Mouse (Mus musculus): ENCODE measurements around the gene Apoa2. TPM values are rescaled to one million over a fixed set of nuclear protein-coding genes. Genes with fewer than 3 reads are reported as not detected.

Gene Apoa2
- polyA plus RNA-seq, 1 experiment: not detected

DNA sequence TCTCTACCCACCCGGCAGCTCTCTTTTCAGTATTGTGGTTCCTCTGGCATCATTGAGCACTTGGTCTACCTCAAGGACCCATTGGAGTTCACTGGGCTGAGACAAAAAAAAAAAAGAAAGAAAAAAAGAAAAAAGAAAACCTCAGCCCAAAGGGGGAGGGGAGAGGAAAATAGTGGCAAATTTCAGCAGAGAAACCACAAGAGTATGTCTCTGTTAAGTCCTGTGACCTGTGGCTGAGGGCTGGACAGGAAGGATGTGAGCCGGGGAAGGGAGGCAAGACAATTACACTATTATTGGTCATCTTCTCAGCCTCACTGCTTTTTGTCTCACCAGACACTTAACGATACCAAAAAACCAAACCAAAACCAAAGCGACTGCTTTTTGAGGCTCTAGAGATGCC is 7.0 kb downstream of the Apoa2 start:
- Histone ChIP-seq H3K4me3 (ENCODE audit: insufficient read depth, poor library complexity, severe bottlenecking) (no peak overlapping the region), H3K79me2 (ENCODE audit: control insufficient read depth, insufficient read depth) (no peaks in the 10 kb centered on the region), H3ac (ENCODE audit: control insufficient read depth, insufficient read length, low read depth) (no peak overlapping the region), H3K36me3 (ENCODE audit: control insufficient read depth, insufficient read depth) (peaks cover 26% of the 10 kb centered on the region), H3K79me3 (ENCODE audit: low read depth) (no peaks in the 10 kb centered on the region), H3K27me3 (ENCODE audit: control insufficient read depth, insufficient read depth, insufficient read length) (no peaks in the 10 kb centered on the region)
- TF ChIP-seq MYOG (IDR thresholded peaks at IDR 0.05; ENCODE audit: control insufficient read depth, extremely low read depth, insufficient read length) (no peak), FOSL1 (IDR thresholded peaks at IDR 0.05; ENCODE audit: insufficient read depth, low read length, poor library complexity, severe bottlenecking) (no peak), MYOD1 (IDR thresholded peaks at IDR 0.05; ENCODE audit: control insufficient read depth, insufficient read length, low read depth) (no peak), MAX (IDR thresholded peaks at IDR 0.05) (no peak), CTCF (IDR thresholded peaks at IDR 0.05; ENCODE audit: control insufficient read depth, insufficient read depth, insufficient read length) (no peak), CEBPB (IDR thresholded peaks at IDR 0.05; ENCODE audit: low read depth) (no peak), USF1 (IDR thresholded peaks at IDR 0.05; ENCODE audit: low read depth) (no peak)

DNA sequence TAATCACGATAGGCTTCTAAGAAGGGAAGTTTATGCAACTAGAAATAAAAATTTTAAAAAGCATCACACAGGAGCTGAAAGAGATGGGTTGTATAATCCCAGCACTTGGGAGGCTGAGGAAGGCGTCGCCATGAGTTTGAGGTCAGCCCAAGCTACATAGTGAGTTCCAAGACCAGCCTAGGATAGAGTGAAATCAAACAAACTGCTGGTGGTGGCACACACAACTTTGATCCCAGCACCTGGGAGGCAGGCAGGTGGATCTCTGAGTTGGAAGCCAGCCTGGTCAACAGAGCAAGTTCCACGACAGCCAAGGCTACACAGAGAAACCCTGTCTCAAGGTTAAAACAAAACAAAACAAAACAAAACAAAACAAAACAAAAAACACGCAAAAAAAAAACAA is 7.5 kb downstream of the Apoa2 start:
- no peak for TF ChIP-seq MAX (IDR thresholded peaks at IDR 0.05)
- TF ChIP-seq CEBPB (IDR thresholded peaks at IDR 0.05; ENCODE audit: low read depth): no peak
- no peak for TF ChIP-seq FOSL1 (IDR thresholded peaks at IDR 0.05; ENCODE audit: insufficient read depth, low read length, poor library complexity, severe bottlenecking)
- no peak for TF ChIP-seq CTCF (IDR thresholded peaks at IDR 0.05; ENCODE audit: control insufficient read depth, insufficient read depth, insufficient read length)
- no peak for TF ChIP-seq MYOG (IDR thresholded peaks at IDR 0.05; ENCODE audit: control insufficient read depth, extremely low read depth, insufficient read length)
- TF ChIP-seq USF1 (IDR thresholded peaks at IDR 0.05; ENCODE audit: low read depth): no peak
- TF ChIP-seq MYOD1 (IDR thresholded peaks at IDR 0.05; ENCODE audit: control insufficient read depth, insufficient read length, low read depth): no peak
- no peaks in the 10 kb centered on the region for H3K79me3 ChIP-seq (ENCODE audit: low read depth)

DNA sequence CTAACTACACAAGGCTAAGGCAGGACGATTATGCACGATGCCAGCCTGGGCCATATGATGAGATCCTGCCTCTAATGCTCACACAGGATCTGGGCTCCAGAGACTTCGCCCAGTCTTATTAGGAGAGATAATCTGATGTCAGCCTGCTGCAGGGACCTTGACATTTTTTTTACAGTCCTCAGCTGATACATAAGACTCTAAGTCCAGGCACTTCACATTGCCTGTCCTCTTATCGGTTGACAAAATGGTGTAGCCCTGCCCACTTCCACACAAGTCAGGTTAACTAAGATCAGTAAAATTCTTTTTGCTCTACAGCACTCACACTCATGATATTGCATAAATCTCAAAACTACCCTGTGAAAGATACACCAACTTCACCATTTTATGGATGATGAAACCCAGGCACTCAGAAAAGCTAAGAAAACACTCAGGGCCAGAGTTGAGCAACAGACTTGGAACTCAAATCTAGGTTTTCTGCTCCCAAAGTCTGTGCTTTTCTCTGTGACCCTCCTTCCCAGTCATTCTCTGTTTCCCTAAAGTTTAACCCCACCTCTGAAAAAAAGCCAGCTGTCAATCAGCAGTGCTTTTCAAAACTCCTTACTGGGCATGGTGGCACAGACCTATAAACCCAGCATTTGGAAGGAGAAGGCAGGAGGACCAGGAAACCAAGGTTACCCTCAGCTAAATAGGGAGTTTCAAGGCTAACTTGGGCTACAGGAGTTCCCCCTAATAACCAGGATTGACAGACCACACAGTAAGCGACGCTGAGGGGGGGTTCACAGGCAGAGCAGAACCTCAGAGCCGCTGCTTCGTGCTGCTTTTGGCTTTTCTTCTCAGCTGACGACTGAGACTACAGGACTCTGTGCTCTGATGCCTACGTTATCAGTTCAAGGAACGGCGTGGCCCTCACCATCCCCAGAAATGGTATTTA is 8.2 kb downstream of the Apoa2 start:
- Histone ChIP-seq H3K79me3 (ENCODE audit: low read depth) (no peaks in the 10 kb centered on the region), H3K27me3 (ENCODE audit: control insufficient read depth, insufficient read depth, insufficient read length) (no peaks in the 10 kb centered on the region), H3K4me3 (ENCODE audit: insufficient read depth, poor library complexity, severe bottlenecking) (no peak overlapping the region), H3K79me2 (ENCODE audit: control insufficient read depth, insufficient read depth) (no peaks in the 10 kb centered on the region), H3K36me3 (ENCODE audit: control insufficient read depth, insufficient read depth) (peaks cover 37% of the 10 kb centered on the region), H3ac (ENCODE audit: control insufficient read depth, insufficient read length, low read depth) (no peak overlapping the region)
- TF ChIP-seq USF1 (IDR thresholded peaks at IDR 0.05; ENCODE audit: low read depth) (no peak), MYOD1 (IDR thresholded peaks at IDR 0.05; ENCODE audit: control insufficient read depth, insufficient read length, low read depth) (no peak), CEBPB (IDR thresholded peaks at IDR 0.05; ENCODE audit: low read depth) (no peak), MAX (IDR thresholded peaks at IDR 0.05) (no peak), MYOG (IDR thresholded peaks at IDR 0.05; ENCODE audit: control insufficient read depth, extremely low read depth, insufficient read length) (no peak), CTCF (IDR thresholded peaks at IDR 0.05; ENCODE audit: control insufficient read depth, insufficient read depth, insufficient read length) (no peak), FOSL1 (IDR thresholded peaks at IDR 0.05; ENCODE audit: insufficient read depth, low read length, poor library complexity, severe bottlenecking) (no peak)

More for the DNA sequence above, 7.5 kb downstream of the Apoa2 start:
- H3ac ChIP-seq (ENCODE audit: control insufficient read depth, insufficient read length, low read depth): no peak overlapping the region
- H3K79me2 ChIP-seq (ENCODE audit: control insufficient read depth, insufficient read depth): no peaks in the 10 kb centered on the region
- peaks cover 31% of the 10 kb centered on the region for H3K36me3 ChIP-seq (ENCODE audit: control insufficient read depth, insufficient read depth)
- H3K27me3 ChIP-seq (ENCODE audit: control insufficient read depth, insufficient read depth, insufficient read length): no peaks in the 10 kb centered on the region
- H3K4me3 ChIP-seq (ENCODE audit: insufficient read depth, poor library complexity, severe bottlenecking): no peak overlapping the region

DNA sequence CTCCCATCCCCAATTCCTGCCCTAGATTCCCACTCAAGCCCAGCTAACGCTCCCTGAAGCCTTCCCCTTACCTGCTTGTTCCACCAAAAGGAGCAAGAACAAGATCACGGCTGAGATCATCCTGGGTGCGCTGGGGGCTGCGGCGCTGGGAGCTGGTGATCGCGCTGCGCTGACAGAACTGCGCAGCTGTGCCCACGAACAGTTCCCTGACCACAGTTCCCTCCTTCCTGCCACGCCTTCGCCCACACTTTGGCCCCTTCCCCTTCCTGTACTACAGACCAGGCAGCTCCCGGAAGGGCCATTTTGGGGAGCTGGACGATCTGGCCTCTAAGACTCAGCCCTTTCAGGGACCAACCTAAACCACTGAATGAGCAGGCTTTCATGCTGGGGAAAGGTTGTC is 9.3 kb downstream of the Apoa2 start, which contains the start of gene Fcer1g:
Fcer1g (minus strand) TSS at position 240 of the 400 bp plus-strand sequence.
- Histone ChIP-seq H3K4me3 (ENCODE audit: insufficient read depth, poor library complexity, severe bottlenecking) (no peak within 1 kb of the TSS), H3ac (ENCODE audit: control insufficient read depth, insufficient read length, low read depth) (no peak within 1 kb of the TSS), H3K27me3 (ENCODE audit: control insufficient read depth, insufficient read depth, insufficient read length) (no peaks in the 10 kb centered on the region), H3K36me3 (ENCODE audit: control insufficient read depth, insufficient read depth) (peaks cover 46% of the 10 kb centered on the region), H3K79me3 (ENCODE audit: low read depth) (no peaks in the 10 kb centered on the region), H3K79me2 (ENCODE audit: control insufficient read depth, insufficient read depth) (no peaks in the 10 kb centered on the region)
- TF ChIP-seq MYOD1 (IDR thresholded peaks at IDR 0.05; ENCODE audit: control insufficient read depth, insufficient read length, low read depth): no peak
- no peak for TF ChIP-seq USF1 (IDR thresholded peaks at IDR 0.05; ENCODE audit: low read depth)
- TF ChIP-seq MYOG (IDR thresholded peaks at IDR 0.05; ENCODE audit: control insufficient read depth, extremely low read depth, insufficient read length): no peak
- no peak for TF ChIP-seq FOSL1 (IDR thresholded peaks at IDR 0.05; ENCODE audit: insufficient read depth, low read length, poor library complexity, severe bottlenecking)
- no peak for TF ChIP-seq MAX (IDR thresholded peaks at IDR 0.05)
- no peak for TF ChIP-seq CTCF (IDR thresholded peaks at IDR 0.05; ENCODE audit: control insufficient read depth, insufficient read depth, insufficient read length)
- TF ChIP-seq CEBPB (IDR thresholded peaks at IDR 0.05; ENCODE audit: low read depth): no peak

DNA sequence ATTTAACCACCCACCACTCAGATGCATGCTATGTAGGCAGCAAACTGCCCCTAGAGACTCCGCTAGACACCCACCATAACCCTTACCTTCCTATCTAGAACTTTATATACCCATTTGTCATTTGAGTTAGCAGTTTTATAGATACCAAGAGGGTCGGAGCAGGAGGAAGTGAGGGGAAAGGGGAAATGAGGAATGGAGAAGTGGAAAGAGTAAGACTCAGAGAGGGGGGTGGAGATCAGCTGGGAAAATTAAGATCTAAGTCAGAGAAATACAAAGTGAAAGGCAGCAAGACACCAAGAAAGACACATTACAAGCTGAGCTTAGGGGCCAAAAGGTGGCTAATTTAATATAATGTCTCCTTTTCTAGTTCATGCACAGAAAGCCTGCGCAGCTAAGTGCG is 9.7 kb downstream of the Apoa2 start:
- Histone ChIP-seq H3ac (ENCODE audit: control insufficient read depth, insufficient read length, low read depth) (no peak overlapping the region), H3K79me2 (ENCODE audit: control insufficient read depth, insufficient read depth) (no peaks in the 10 kb centered on the region), H3K27me3 (ENCODE audit: control insufficient read depth, insufficient read depth, insufficient read length) (no peaks in the 10 kb centered on the region), H3K36me3 (ENCODE audit: control insufficient read depth, insufficient read depth) (peaks cover 49% of the 10 kb centered on the region), H3K4me3 (ENCODE audit: insufficient read depth, poor library complexity, severe bottlenecking) (no peak overlapping the region), H3K79me3 (ENCODE audit: low read depth) (no peaks in the 10 kb centered on the region)
- no peak for TF ChIP-seq MAX (IDR thresholded peaks at IDR 0.05)
- TF ChIP-seq FOSL1 (IDR thresholded peaks at IDR 0.05; ENCODE audit: insufficient read depth, low read length, poor library complexity, severe bottlenecking): no peak
- TF ChIP-seq CEBPB (IDR thresholded peaks at IDR 0.05; ENCODE audit: low read depth): no peak
- TF ChIP-seq MYOD1 (IDR thresholded peaks at IDR 0.05; ENCODE audit: control insufficient read depth, insufficient read length, low read depth): no peak
- no peak for TF ChIP-seq CTCF (IDR thresholded peaks at IDR 0.05; ENCODE audit: control insufficient read depth, insufficient read depth, insufficient read length)
- no peak for TF ChIP-seq USF1 (IDR thresholded peaks at IDR 0.05; ENCODE audit: low read depth)
- TF ChIP-seq MYOG (IDR thresholded peaks at IDR 0.05; ENCODE audit: control insufficient read depth, extremely low read depth, insufficient read length): no peak
